Mouse (Mus musculus): ENCODE results near the gene 3110082I17Rik.

3110082I17Rik gene

GRCm38 (mm10) chr5:139423026-139423865 is 37.1 kb downstream of the 3110082I17Rik start, which contains the start of gene Gper1:
Gper1 (plus strand) TSS chr5:139423151.
- no peak for DNase-seq (ENCODE audit: extremely low read depth, low read depth)

- DNase-seq (ENCODE audit: extremely low read depth, low read depth), result no peak
These were observed 41.7 kb downstream of the 3110082I17Rik start for GRCm38 (mm10) chr5:139418633-139419032.

GRCm38 (mm10) chr5:139418110-139418509 is 42.2 kb downstream of the 3110082I17Rik start:
- DNase-seq (ENCODE audit: extremely low read depth, low read depth), result no peak

- DNase-seq (ENCODE audit: extremely low read depth, low read depth), result no peak
These were observed 42.8 kb downstream of the 3110082I17Rik start for GRCm38 (mm10) chr5:139417480-139417879.

- DNase-seq (ENCODE audit: extremely low read depth, low read depth), result no peak
These were observed 43.4 kb downstream of the 3110082I17Rik start for GRCm38 (mm10) chr5:139416942-139417341.

GRCm38 (mm10) chr5:139415001-139415400 is 45.3 kb downstream of the 3110082I17Rik start:
- no peak for DNase-seq (ENCODE audit: extremely low read depth, low read depth)

GRCm38 (mm10) chr5:139413545-139413944 is 46.8 kb downstream of the 3110082I17Rik start:
- DNase-seq (ENCODE audit: extremely low read depth, low read depth), result no peak

GRCm38 (mm10) chr5:139411665-139412314 is 48.5 kb downstream of the 3110082I17Rik start:
- no peak for DNase-seq (ENCODE audit: extremely low read depth, low read depth)

GRCm38 (mm10) chr5:139411117-139411516 is 49.2 kb downstream of the 3110082I17Rik start:
- DNase-seq (ENCODE audit: extremely low read depth, low read depth), result no peak

GRCm38 (mm10) chr5:139410056-139410455 is 50.3 kb downstream of the 3110082I17Rik start:
- no peak for DNase-seq (ENCODE audit: extremely low read depth, low read depth)

GRCm38 (mm10) chr5:139409412-139409811 is 50.9 kb downstream of the 3110082I17Rik start:
- no peak for DNase-seq (ENCODE audit: extremely low read depth, low read depth)

GRCm38 (mm10) chr5:139408511-139408910 is 51.8 kb downstream of the 3110082I17Rik start:
- DNase-seq (ENCODE audit: extremely low read depth, low read depth), result no peak

GRCm38 (mm10) chr5:139407121-139407885 is 53.0 kb downstream of the 3110082I17Rik start:
- DNase-seq (ENCODE audit: extremely low read depth, low read depth), result no peak

GRCm38 (mm10) chr5:139405953-139406352 is 54.4 kb downstream of the 3110082I17Rik start:
- no peak for DNase-seq (ENCODE audit: extremely low read depth, low read depth)

- no peak for DNase-seq (ENCODE audit: extremely low read depth, low read depth)
These were observed 54.8 kb downstream of the 3110082I17Rik start for GRCm38 (mm10) chr5:139405478-139405877.

- DNase-seq (ENCODE audit: extremely low read depth, low read depth), result no peak
These were observed 55.4 kb downstream of the 3110082I17Rik start, which contains the start of gene C130050O18Rik for GRCm38 (mm10) chr5:139404801-139405401. C130050O18Rik (plus strand) TSS chr5:139405280.

- no peak for DNase-seq (ENCODE audit: extremely low read depth, low read depth)
These were observed 56.6 kb downstream of the 3110082I17Rik start for GRCm38 (mm10) chr5:139403692-139404260.

- no peak for DNase-seq (ENCODE audit: extremely low read depth, low read depth)
These were observed 58.2 kb downstream of the 3110082I17Rik start for GRCm38 (mm10) chr5:139402106-139402505.

- no peak for DNase-seq (ENCODE audit: extremely low read depth, low read depth)
These were observed 60.3 kb downstream of the 3110082I17Rik start for GRCm38 (mm10) chr5:139399991-139400390.

- DNase-seq (ENCODE audit: extremely low read depth, low read depth), result no peak
These were observed 61.5 kb downstream of the 3110082I17Rik start for GRCm38 (mm10) chr5:139398786-139399185.

Measured in MEL-GATA-1-ER (cell line).